Mouse (Mus musculus) limb, embryonic 15.5 days (tissue): ENCODE results near the gene Dab1. TPM values are rescaled to one million over a fixed set of nuclear protein-coding genes. Genes with fewer than 3 reads are reported as not detected.

Experiments used
- ATAC-seq: fragments of 200-750 bp; cut with Nextera tagmentation; 2 replicates; pipeline ENCODE4 v1.8.0; 2017; ENCODE audit warnings: low read depth, moderate TSS enrichment; ENCODE audit not compliant: insufficient number of reproducible peaks, low FRiP score, low TSS enrichment
- H3K27ac ChIP-seq: fragments of 300-500 bp; sonication (generic); 2 replicates; pipeline ENCODE4 v1.5.1; 2015; ENCODE audit warnings: moderate library complexity, mild to moderate bottlenecking, inconsistent platforms
- H3K27me3 ChIP-seq: fragments of 300-500 bp; sonication (generic); 2 replicates; pipeline ENCODE4 v1.6.1; 2015; ENCODE audit warnings: inconsistent platforms
- H3K36me3 ChIP-seq: fragments of 300-500 bp; sonication (generic); 2 replicates; pipeline ENCODE4 v1.6.1; 2015; ENCODE audit warnings: inconsistent platforms
- H3K4me1 ChIP-seq: fragments of 300-500 bp; sonication (generic); 2 replicates; pipeline ENCODE4 v1.6.1; 2015; ENCODE audit warnings: inconsistent platforms
- H3K4me2 ChIP-seq: fragments of 300-500 bp; sonication (generic); 2 replicates; pipeline ENCODE4 v1.6.1; 2015; ENCODE audit warnings: mild to moderate bottlenecking, inconsistent platforms
- H3K4me3 ChIP-seq: fragments of 300-500 bp; sonication (generic); 2 replicates; pipeline ENCODE4 v1.5.1; 2015; ENCODE audit warnings: mild to moderate bottlenecking, inconsistent platforms
- H3K9ac ChIP-seq: fragments of 300-500 bp; sonication (generic); 2 replicates; pipeline ENCODE4 v1.6.1; 2015; ENCODE audit warnings: inconsistent platforms
- H3K9me3 ChIP-seq: fragments of 300-500 bp; sonication (generic); 2 replicates; pipeline ENCODE4 v1.6.1; 2016; ENCODE audit warnings: inconsistent platforms
- WGBS: fragments of 180-500 bp; shearing (Covaris S2); methylation state at CpG from one replicate; pipeline ENCODE4 v1.1.7; 2015; 5-methylcytosine and 5-hydroxymethylcytosine counted together
- polyA plus RNA-seq: library from polyadenylated mRNA; unstranded; fragments of >200 nt; fragmentation: Nextera tagmentation; extraction: Ambion mirVana; gene quantifications from 2 replicates; pipeline ENCODE4 v1.2.1, GENCODE M21; 2015

The Dab1 gene
- polyA plus RNA-seq, 1 experiment from 2014 or later = 10.6 TPM

DNA sequence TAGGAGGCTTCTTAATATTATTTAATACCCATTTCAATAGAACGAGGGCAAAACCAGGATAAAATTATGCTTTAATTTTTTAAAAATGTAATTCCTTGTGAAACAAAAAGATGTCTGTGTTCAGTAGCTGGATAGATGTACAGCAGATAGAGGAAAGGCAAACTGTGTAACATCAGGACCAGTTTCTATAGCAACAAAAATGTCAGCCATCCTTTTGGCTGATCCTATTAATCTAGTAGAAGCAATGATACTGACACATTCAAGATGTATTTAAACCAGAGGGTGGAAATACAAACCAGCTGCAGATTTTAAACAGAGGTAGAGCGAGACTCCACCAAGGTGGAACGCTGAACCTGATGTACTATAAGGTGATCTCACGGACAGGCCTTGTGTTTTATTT lies 393.0 kb downstream of the Dab1 start:
- Histone ChIP-seq H3K27me3 (no peaks in the 10 kb centered on the region), H3K4me2 (no peak overlapping the region), H3K36me3 (no peaks in the 10 kb centered on the region), H3K4me3 (no peak overlapping the region), H3K9ac (no peak overlapping the region), H3K4me1 (no peaks in the 10 kb centered on the region), H3K27ac (no peak overlapping the region), H3K9me3 (no peaks in the 10 kb centered on the region)
- WGBS = 81% methylated on average over 4 of the region's 4 CpGs
- no peak for ATAC-seq

DNA sequence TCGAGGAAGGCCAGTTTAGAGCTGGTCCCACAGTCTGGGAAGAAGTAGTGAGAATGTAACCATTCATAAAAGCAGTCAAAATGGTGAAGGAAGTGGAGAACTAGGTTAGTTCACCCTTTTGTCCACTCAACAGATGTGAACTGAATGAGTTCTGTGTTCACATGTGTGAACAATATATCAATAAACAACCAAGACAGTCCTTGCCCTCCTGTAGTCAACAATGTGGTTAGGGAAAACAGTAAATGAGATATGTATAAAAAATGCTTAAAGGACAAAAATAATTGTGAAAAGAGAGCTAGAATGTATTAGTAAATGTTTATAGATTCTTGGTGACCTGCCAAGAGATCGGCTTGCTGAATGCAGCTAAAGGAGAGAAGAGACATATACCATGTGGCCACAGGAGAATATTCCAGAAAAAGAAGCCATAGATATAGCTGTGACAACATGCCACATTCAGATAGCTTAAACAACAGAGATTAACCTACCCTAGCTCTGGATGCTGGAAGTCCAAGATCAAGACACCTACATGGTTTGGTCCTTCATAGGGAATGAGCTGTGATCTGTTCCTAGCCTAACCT lies 406.0 kb downstream of the Dab1 start:
- Histone ChIP-seq H3K9ac (no peak overlapping the region), H3K4me3 (no peak overlapping the region), H3K9me3 (no peaks in the 10 kb centered on the region), H3K27ac (no peak overlapping the region), H3K4me1 (no peaks in the 10 kb centered on the region), H3K36me3 (no peaks in the 10 kb centered on the region), H3K27me3 (no peaks in the 10 kb centered on the region), H3K4me2 (no peak overlapping the region)
- 79% methylated on average over 2 of the region's 2 CpGs for WGBS
- ATAC-seq = no peak

DNA sequence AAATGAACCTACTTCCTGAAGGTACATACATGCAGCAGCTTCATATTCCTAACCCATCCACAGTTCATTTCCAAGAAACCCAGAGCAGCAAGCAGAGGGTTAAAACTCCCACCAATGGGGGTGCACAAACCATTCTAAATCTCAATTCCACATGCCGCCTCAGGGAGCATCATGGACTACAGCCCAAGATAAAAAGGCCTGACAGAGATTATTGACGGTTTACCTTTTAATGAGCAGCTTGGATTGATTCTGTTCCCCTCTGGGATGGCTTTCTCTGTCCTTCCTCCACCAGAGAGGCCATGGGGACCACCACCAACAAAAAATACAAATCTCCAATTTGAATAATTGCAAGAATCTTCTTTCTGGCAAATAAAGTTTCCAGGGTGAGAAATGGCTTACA lies 407.7 kb downstream of the Dab1 start:
- Histone ChIP-seq H3K36me3 (no peaks in the 10 kb centered on the region), H3K27me3 (no peaks in the 10 kb centered on the region), H3K4me1 (no peaks in the 10 kb centered on the region), H3K9ac (no peak overlapping the region), H3K9me3 (no peaks in the 10 kb centered on the region), H3K4me3 (no peak overlapping the region), H3K27ac (no peak overlapping the region), H3K4me2 (no peak overlapping the region)
- WGBS = 19% methylated on average over 2 of the region's 2 CpGs
- ATAC-seq = no peak

DNA sequence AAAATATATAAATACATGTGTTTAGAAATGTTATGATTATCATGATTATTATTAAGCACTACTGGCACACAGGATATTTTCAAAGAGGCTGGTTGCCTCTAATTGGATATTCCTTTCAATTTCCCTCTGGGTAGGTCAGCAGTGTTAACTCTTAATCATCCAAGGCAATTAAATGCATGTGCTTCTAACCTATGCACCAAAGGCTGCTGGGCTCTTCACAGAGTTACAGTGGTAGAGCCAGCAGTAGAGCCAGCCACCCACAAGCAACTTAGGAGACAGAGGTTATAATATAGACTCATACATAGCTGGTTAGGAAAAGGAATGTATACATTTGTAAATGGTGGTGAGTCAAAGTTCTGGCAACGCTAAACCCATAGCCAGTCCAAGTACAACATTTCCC lies 408.1 kb downstream of the Dab1 start:
- WGBS = 78% methylated on average over 1 of the region's 1 CpGs
- Histone ChIP-seq H3K4me3 (no peak overlapping the region), H3K36me3 (no peaks in the 10 kb centered on the region), H3K9ac (no peak overlapping the region), H3K4me1 (no peaks in the 10 kb centered on the region), H3K27ac (no peak overlapping the region), H3K27me3 (no peaks in the 10 kb centered on the region), H3K9me3 (no peaks in the 10 kb centered on the region), H3K4me2 (no peak overlapping the region)
- no peak for ATAC-seq

DNA sequence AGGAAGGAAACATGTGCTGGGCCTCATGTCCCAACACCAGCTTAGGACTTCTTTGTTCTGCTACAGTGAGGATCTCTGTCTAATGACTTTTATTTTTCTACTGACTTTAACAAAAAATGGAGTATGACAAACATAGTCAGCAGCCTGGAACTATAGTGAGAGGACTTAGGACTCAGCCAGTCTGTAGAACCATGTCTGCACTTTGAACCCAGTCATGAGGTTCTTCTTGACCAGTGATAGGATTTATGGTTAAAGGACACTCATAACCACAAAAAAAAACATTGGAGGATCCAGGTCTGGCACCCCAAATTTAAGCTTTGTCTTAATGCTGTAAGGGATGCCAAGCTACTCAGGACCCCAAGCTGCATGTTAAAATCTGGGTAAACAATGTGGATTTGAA lies 416.9 kb downstream of the Dab1 start:
- Histone ChIP-seq H3K4me2 (no peak overlapping the region), H3K9ac (no peak overlapping the region), H3K4me3 (no peak overlapping the region), H3K9me3 (no peaks in the 10 kb centered on the region), H3K27me3 (no peaks in the 10 kb centered on the region), H3K36me3 (no peaks in the 10 kb centered on the region), H3K4me1 (no peaks in the 10 kb centered on the region), H3K27ac (no peak overlapping the region)
- no peak for ATAC-seq

DNA sequence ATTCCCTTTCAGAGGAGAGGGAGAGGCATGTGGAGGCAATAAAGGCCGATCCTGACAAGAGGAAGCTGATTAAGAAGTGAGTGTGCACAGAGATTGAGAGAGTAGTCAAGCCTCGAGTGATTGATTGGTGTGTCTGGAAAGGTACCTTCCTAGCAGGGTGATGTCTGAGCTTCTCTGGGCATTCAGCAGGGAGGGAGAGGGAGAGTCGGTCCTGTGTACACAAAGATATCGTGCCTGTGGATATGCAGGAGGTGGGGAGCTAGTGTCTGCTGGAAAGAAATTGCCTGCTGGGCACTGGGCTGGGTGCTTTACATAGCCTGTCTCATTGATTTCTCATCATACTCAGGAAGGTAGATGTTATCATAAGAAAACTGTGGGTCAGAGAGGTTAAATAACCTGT lies 420.4 kb downstream of the Dab1 start:
- 26% methylated on average over 4 of the region's 4 CpGs for WGBS
- Histone ChIP-seq H3K27me3 (no peaks in the 10 kb centered on the region), H3K4me3 (no peak overlapping the region), H3K9me3 (no peaks in the 10 kb centered on the region), H3K4me2 (no peak overlapping the region), H3K4me1 (no peaks in the 10 kb centered on the region), H3K27ac (no peak overlapping the region), H3K9ac (no peak overlapping the region), H3K36me3 (no peaks in the 10 kb centered on the region)
- no peak for ATAC-seq

DNA sequence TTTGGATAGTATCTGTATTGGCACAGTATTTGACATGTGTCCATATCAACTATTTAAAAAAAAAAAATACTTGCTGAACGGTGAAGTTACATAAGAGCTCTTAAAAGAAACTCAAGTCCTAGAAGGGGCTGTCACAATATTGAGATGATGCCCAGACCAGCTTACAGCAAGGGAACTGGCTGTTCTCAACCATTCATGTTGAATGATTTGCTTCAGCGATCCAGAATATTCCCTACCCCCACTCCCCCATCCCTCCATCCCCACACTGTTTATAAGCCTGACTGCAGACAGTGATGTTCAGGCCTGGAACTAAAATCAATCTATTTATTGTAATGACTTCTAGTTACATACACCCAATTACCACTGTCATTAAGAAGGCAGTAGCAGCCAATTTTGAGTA lies 424.3 kb downstream of the Dab1 start:
- Histone ChIP-seq H3K9ac (no peak overlapping the region), H3K9me3 (no peaks in the 10 kb centered on the region), H3K4me1 (no peaks in the 10 kb centered on the region), H3K27me3 (no peaks in the 10 kb centered on the region), H3K36me3 (no peaks in the 10 kb centered on the region), H3K4me3 (no peak overlapping the region), H3K4me2 (no peak overlapping the region), H3K27ac (no peak overlapping the region)
- ATAC-seq = no peak
- 80% methylated on average over 2 of the region's 2 CpGs for WGBS

DNA sequence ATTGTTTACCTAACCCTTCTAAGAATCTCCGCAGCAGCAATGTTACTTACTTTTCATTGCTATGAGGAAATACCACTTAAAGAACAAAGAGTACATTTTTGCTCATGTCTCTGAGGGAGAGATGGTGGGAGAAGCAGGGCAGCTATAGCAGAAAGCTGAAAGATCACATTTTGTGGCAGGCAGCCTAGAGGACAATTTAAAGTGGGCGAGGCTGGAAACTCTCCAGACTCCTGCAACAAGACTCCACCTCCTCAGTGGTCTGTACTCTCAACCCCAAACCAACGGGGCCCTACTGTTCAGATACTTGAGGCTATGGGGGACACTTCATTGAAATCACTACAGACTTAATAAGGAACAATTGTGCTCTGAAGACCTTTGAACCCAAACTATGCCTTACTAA lies 425.5 kb downstream of the Dab1 start:
- Histone ChIP-seq H3K36me3 (no peaks in the 10 kb centered on the region), H3K4me3 (no peak overlapping the region), H3K9me3 (no peaks in the 10 kb centered on the region), H3K4me1 (no peaks in the 10 kb centered on the region), H3K27me3 (no peaks in the 10 kb centered on the region), H3K9ac (no peak overlapping the region), H3K27ac (no peak overlapping the region), H3K4me2 (no peak overlapping the region)
- 27% methylated on average over 3 of the region's 3 CpGs for WGBS
- no peak for ATAC-seq

DNA sequence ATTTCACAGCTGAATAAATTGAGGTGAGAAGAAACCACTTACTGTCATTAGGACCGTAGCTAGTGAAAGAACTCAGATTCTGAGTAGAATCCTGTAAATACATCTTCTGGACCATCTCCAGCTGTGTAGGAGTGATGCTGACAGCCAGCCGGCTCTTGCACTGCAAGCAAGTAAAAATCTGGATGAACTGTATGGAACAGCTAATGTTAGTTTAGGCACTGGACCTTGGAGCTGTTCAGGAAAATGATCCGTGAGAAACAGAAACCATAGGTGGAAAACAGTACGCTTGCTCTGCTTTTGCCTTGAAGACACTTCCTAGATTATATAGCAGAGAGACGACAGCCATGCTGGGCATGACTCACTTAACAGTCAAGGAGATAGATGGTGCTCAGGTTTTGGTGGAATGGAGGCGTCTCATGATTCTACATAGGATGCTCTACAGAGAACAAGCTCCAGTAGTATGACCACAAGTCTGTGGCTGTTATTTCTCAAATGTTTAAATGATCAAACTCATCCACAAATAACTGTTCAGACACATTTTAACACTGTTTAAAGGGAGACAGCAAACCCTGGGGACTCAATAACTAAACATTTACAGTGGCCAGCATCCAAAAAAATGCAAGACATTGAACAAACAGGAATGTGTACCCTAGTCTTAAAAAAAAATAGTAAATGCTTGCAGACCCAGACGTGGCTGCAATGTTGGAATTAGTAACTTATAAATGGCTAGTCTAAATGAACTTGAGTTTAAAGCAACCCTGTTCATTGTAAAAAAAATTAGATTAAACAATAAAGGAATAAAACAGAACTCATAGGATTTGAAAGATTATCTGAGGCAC lies 429.0 kb downstream of the Dab1 start:
- no peaks in the 10 kb centered on the region for H3K4me1 ChIP-seq
- no peaks in the 10 kb centered on the region for H3K9me3 ChIP-seq
- no peak overlapping the region for H3K27ac ChIP-seq
- ATAC-seq = no peak
- H3K9ac ChIP-seq = no peak overlapping the region
- no peaks in the 10 kb centered on the region for H3K36me3 ChIP-seq
- no peaks in the 10 kb centered on the region for H3K27me3 ChIP-seq
- WGBS = 53% methylated on average over 7 of the region's 7 CpGs
- no peak overlapping the region for H3K4me3 ChIP-seq
- H3K4me2 ChIP-seq = no peak overlapping the region

DNA sequence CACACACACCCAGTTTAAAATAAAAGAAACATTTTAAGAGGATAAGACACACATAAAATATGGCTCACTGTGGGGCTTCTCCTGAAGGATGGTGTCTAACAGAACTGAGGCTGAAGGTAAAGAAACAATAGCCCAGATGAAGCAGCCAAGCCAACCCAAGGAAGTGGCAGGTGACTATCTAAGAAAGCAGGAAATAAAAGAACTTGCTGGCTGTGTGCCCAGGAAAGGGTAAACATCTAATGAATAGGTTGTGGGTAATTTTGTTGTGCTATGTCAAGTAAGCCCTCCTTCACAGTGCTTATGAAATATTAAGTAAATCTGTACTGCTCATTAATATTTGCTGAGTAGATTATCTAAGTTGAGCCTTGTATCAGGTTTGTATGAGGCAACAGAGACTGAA lies 438.0 kb downstream of the Dab1 start:
- H3K27ac ChIP-seq = no peak overlapping the region
- ATAC-seq = no peak
- H3K4me3 ChIP-seq = no peak overlapping the region
- no peak overlapping the region for H3K4me2 ChIP-seq
- H3K9ac ChIP-seq = no peak overlapping the region
- H3K9me3 ChIP-seq = no peaks in the 10 kb centered on the region
- H3K27me3 ChIP-seq = no peaks in the 10 kb centered on the region
- no peaks in the 10 kb centered on the region for H3K36me3 ChIP-seq
- no peaks in the 10 kb centered on the region for H3K4me1 ChIP-seq

DNA sequence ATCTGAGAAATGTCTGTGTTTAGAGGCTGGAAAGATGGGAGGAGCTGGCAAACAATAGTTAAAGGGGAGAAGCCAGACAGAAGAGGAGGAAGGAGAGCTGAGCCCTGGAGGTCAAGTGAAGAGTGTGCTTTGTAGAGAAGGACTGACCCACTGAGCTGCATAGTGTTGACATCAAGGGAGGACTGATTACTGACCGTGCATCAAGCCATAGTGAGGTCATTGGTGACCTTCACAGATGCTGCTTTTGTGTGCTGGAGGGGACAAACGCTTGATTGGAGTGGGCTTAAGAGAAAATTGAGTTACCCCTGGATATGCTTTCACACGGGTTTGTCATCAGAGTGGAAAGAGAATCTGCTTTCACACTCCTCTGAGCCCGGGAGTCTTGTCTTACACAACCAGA lies 440.4 kb downstream of the Dab1 start:
- Histone ChIP-seq H3K9ac (no peak overlapping the region), H3K27me3 (no peaks in the 10 kb centered on the region), H3K4me1 (no peaks in the 10 kb centered on the region), H3K9me3 (no peaks in the 10 kb centered on the region), H3K4me3 (no peak overlapping the region), H3K36me3 (no peaks in the 10 kb centered on the region), H3K4me2 (no peak overlapping the region), H3K27ac (no peak overlapping the region)
- no peak for ATAC-seq
- WGBS = 55% methylated on average over 4 of the region's 4 CpGs

DNA sequence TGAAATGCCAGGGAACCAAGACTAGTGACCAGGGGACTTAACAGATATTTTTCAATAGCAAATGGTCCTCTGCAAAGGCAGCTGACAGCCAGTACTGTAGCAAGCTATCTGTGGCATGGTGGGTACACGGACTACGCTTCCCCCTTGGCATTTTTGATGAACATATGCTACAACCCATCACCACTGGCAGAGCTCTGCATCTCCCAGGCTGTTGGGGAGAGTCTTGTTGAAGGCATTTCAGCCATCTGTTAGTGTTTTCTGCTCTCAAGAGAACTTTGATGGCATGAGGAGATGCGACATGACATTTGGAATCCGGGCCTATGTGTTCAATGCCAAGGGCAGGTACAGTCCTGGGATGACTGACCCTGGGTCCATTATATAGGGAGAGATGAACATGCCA lies 443.2 kb downstream of the Dab1 start:
- ATAC-seq = no peak
- WGBS = 88% methylated on average over 4 of the region's 4 CpGs

More for the DNA sequence above, 443.2 kb downstream of the Dab1 start:
- H3K4me3 ChIP-seq = no peak overlapping the region
- H3K4me1 ChIP-seq = no peaks in the 10 kb centered on the region
- no peak overlapping the region for H3K27ac ChIP-seq
- H3K4me2 ChIP-seq = no peak overlapping the region
- H3K27me3 ChIP-seq = no peaks in the 10 kb centered on the region; the same call in 1 of the 2 replicates
- H3K9me3 ChIP-seq = no peaks in the 10 kb centered on the region
- H3K36me3 ChIP-seq = no peaks in the 10 kb centered on the region
- no peak overlapping the region for H3K9ac ChIP-seq
